Mouse (Mus musculus) myocyte (in vitro differentiated cells): ENCODE measurements around the gene Tnfrsf19.

Experiments used
- E2F4 ChIP-seq: IDR thresholded peaks from one replicate; pipeline ENCODE4 v1.6.1; 2011; ENCODE audit warnings: mild to moderate bottlenecking, control low read depth, moderate library complexity; ENCODE audit not compliant: insufficient read depth
- MAX ChIP-seq: IDR thresholded peaks from one replicate; pipeline ENCODE4 v1.6.1; 2011; ENCODE audit warnings: low read depth, mild to moderate bottlenecking, control low read depth
- POLR2A ChIP-seq: IDR thresholded peaks from one replicate; pipeline ENCODE4 v1.6.1; 2011; ENCODE audit warnings: low read depth, mild to moderate bottlenecking, control low read depth, moderate library complexity; ENCODE audit not compliant: insufficient read length
- SRF ChIP-seq: IDR thresholded peaks from one replicate; pipeline ENCODE4 v1.6.1; 2011; ENCODE audit warnings: low read depth; ENCODE audit not compliant: control insufficient read depth, insufficient read length
- TCF12 ChIP-seq: IDR thresholded peaks from one replicate; pipeline ENCODE4 v1.6.1; 2011; ENCODE audit warnings: mild to moderate bottlenecking, control low read depth; ENCODE audit not compliant: poor library complexity, insufficient read depth, severe bottlenecking
- USF1 ChIP-seq: IDR thresholded peaks from one replicate; pipeline ENCODE4 v1.6.1; 2011; ENCODE audit warnings: low read depth, mild to moderate bottlenecking, control low read depth, moderate library complexity

DNA sequence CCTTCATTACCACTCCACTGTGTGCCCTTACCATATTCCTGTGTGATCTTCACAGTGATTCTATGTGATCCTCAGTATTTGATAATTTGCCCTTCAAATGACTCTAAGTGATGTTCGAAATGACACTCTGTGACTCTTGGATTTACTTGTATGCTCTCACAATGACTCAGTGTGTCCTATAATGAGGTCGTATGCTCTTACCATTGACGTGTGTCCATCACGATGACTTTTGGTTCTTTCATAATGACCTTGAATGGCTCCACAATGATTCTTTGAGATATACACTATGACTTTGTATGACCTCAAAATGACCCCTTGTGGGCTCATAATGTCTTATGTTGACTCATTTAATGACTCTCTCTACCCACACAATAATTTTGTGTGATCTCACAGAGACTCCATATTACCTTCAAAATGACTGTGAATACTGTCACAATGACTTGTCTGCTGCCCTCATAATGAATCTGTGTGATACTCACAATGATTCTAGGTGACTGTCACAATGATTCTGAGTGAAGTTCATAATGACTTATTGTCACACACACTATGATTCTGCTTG lies 108.7 kb downstream of the Tnfrsf19 start:
- no peak for TF ChIP-seq USF1
- no peak for TF ChIP-seq POLR2A
- TF ChIP-seq E2F4, result no peak
- no peak for TF ChIP-seq TCF12
- TF ChIP-seq MAX, result no peak
- TF ChIP-seq SRF, result no peak
